Mouse (Mus musculus) intestine, postnatal 0 days (tissue): ENCODE data around the gene Bcl2. TPM values are rescaled to one million over a fixed set of nuclear protein-coding genes. Genes with fewer than 3 reads are reported as not detected.
A peak's percentile ranks its signal among the peaks of the same experiment; 100 is the strongest.

Experiments
- ATAC-seq: fragments of 200-750 bp; cut with Nextera tagmentation; 2 replicates; pipeline ENCODE4 v1.8.0; 2017; ENCODE audit warnings: mild to moderate bottlenecking, moderate TSS enrichment, moderate library complexity
- H3K27ac ChIP-seq: fragments of 300-500 bp; sonication (generic); 2 replicates; pipeline ENCODE4 v1.5.1; 2014; ENCODE audit warnings: mild to moderate bottlenecking, low read depth, low read length, moderate library complexity
- H3K27me3 ChIP-seq: fragments of 300-500 bp; sonication (generic); replicated peaks from 2 replicates; pipeline ENCODE4 v1.6.1; 2014; ENCODE audit warnings: low read length, mixed read lengths; ENCODE audit not compliant: control insufficient read depth, insufficient read depth
- H3K36me3 ChIP-seq: fragments of 300-500 bp; sonication (generic); 2 replicates; pipeline ENCODE4 v1.6.1; 2014; ENCODE audit warnings: mild to moderate bottlenecking, moderate library complexity; ENCODE audit not compliant: control insufficient read depth, insufficient read depth
- H3K4me1 ChIP-seq: fragments of 300-500 bp; sonication (generic); replicated peaks from 2 replicates; pipeline ENCODE4 v1.6.1; 2014; ENCODE audit warnings: antibody characterized with exemption, low read length, mixed read lengths; ENCODE audit not compliant: control insufficient read depth, insufficient read depth
- H3K4me2 ChIP-seq: fragments of 300-500 bp; sonication (generic); replicated peaks from 2 replicates; pipeline ENCODE4 v1.6.1; 2014; ENCODE audit warnings: low read depth, mild to moderate bottlenecking, moderate library complexity
- H3K4me3 ChIP-seq: fragments of 300-500 bp; sonication (generic); 2 replicates; pipeline ENCODE4 v1.5.1; 2014; ENCODE audit warnings: low read depth, low read length
- H3K9ac ChIP-seq: fragments of 300-500 bp; sonication (generic); 2 replicates; pipeline ENCODE4 v1.6.1; 2014; ENCODE audit warnings: mild to moderate bottlenecking, low read depth, low read length
- H3K9me3 ChIP-seq: fragments of 300-500 bp; sonication (generic); 2 replicates; pipeline ENCODE4 v1.6.1; 2016; ENCODE audit warnings: mixed run types; ENCODE audit not compliant: control insufficient read depth
- CTCF ChIP-seq: sonication (generic); IDR thresholded peaks from 2 replicates; pipeline ENCODE4 v1.5.1; 2016; ENCODE audit warnings: low read depth, mild to moderate bottlenecking, control low read depth, antibody characterized with exemption, moderate library complexity
- WGBS: fragments of 180-500 bp; shearing (Covaris S2); extraction: QIAGEN DNeasy Blood & Tissue Kit; methylation state at CpG from one replicate; pipeline ENCODE4 v1.1.7; 2014; 5-methylcytosine and 5-hydroxymethylcytosine counted together
- polyA plus RNA-seq: library from polyadenylated mRNA; unstranded; fragments of >200 nt; fragmentation: Nextera tagmentation; extraction: Ambion mirVana; gene quantifications from 2 replicates; pipeline ENCODE4 v1.2.1, GENCODE M21; 2015

The Bcl2 gene
- polyA plus RNA-seq, 1 experiment from 2014 or later, result 3.4 TPM

- Histone ChIP-seq H3K27ac (no peak overlapping the region), H3K4me2 (no peak overlapping the region), H3K4me3 (no peak overlapping the region), H3K27me3 (no peaks in the 10 kb centered on the region), H3K36me3 (no peaks in the 10 kb centered on the region), H3K9ac (no peak overlapping the region), H3K9me3 (no peaks in the 10 kb centered on the region), H3K4me1 (peaks cover 7% of the 10 kb centered on the region)
- 81% methylated on average over 3 of the region's 3 CpGs for WGBS
- no peak for TF ChIP-seq CTCF
- no peak for ATAC-seq
Measured at GRCm38 (mm10) chr1:106631869-106632463, 82.1 kb downstream of the Bcl2 start.

- Histone ChIP-seq H3K36me3 (no peaks in the 10 kb centered on the region), H3K9me3 (no peaks in the 10 kb centered on the region), H3K9ac (no peak overlapping the region), H3K4me1 (peaks cover 7% of the 10 kb centered on the region), H3K27ac (no peak overlapping the region), H3K4me2 (no peak overlapping the region), H3K4me3 (no peak overlapping the region), H3K27me3 (no peaks in the 10 kb centered on the region)
- TF ChIP-seq CTCF, result no peak
- no peak for ATAC-seq
- 66% methylated on average over 2 of the region's 2 CpGs for WGBS
Measured at GRCm38 (mm10) chr1:106630973-106631372, 83.1 kb downstream of the Bcl2 start.

- no peaks in the 10 kb centered on the region for H3K27me3 ChIP-seq
- WGBS, result 28% methylated on average over 4 of the region's 4 CpGs
- peaks cover 7% of the 10 kb centered on the region for H3K4me1 ChIP-seq
- no peaks in the 10 kb centered on the region for H3K36me3 ChIP-seq
- H3K9ac ChIP-seq, result no peak overlapping the region
- no peaks in the 10 kb centered on the region for H3K9me3 ChIP-seq
- H3K4me2 ChIP-seq, result peak overlapping the region; percentile 33; the same call in 1 of the 2 replicates
- no peak; the same call in 1 of the 2 replicates for ATAC-seq
- H3K27ac ChIP-seq, result no peak overlapping the region
- 0 out of 2 replicates have a peak, but pooled peaks have one; percentile 3 for TF ChIP-seq CTCF
- no peak overlapping the region for H3K4me3 ChIP-seq
Measured at GRCm38 (mm10) chr1:106629931-106630682, 84.0 kb downstream of the Bcl2 start.

- Histone ChIP-seq H3K4me3 (no peak overlapping the region), H3K4me2 (peak overlapping the region; percentile 33), H3K36me3 (no peaks in the 10 kb centered on the region), H3K9me3 (no peaks in the 10 kb centered on the region), H3K27me3 (no peaks in the 10 kb centered on the region), H3K4me1 (peaks cover 7% of the 10 kb centered on the region), H3K27ac (no peak overlapping the region; the same call in none of the 2 replicates), H3K9ac (no peak overlapping the region)
- 9% methylated on average over 4 of the region's 4 CpGs for WGBS
- no peak for TF ChIP-seq CTCF
- ATAC-seq, result peak; percentile 45
Measured at GRCm38 (mm10) chr1:106629470-106629830, 84.6 kb downstream of the Bcl2 start.

GRCm38 (mm10) chr1:106628718-106629469, 85.2 kb downstream of the Bcl2 start:
- Histone ChIP-seq H3K27me3 (no peaks in the 10 kb centered on the region), H3K4me3 (no peak overlapping the region), H3K9ac (no peak overlapping the region), H3K9me3 (no peaks in the 10 kb centered on the region), H3K36me3 (no peaks in the 10 kb centered on the region), H3K4me1 (peaks cover 7% of the 10 kb centered on the region), H3K4me2 (peak overlapping the region; percentile 33), H3K27ac (no peak overlapping the region; the same call in none of the 2 replicates)
- WGBS, result 43% methylated on average over 3 of the region's 3 CpGs
- peak; percentile 74 for TF ChIP-seq CTCF
- 0 out of 2 replicates have a peak, but pooled peaks have one; percentile 33 for ATAC-seq

- Histone ChIP-seq H3K4me1 (peaks cover 5% of the 10 kb centered on the region), H3K27ac (no peak overlapping the region), H3K4me2 (no peak overlapping the region), H3K4me3 (no peak overlapping the region), H3K9ac (no peak overlapping the region), H3K36me3 (no peaks in the 10 kb centered on the region), H3K27me3 (no peaks in the 10 kb centered on the region), H3K9me3 (no peaks in the 10 kb centered on the region)
- ATAC-seq, result no peak
- TF ChIP-seq CTCF, result no peak
Measured at GRCm38 (mm10) chr1:106628279-106628678, 85.8 kb downstream of the Bcl2 start.
